Mouse (Mus musculus): ENCODE results near the gene Pde4b. TPM values are rescaled to one million over a fixed set of nuclear protein-coding genes. Genes with fewer than 3 reads are reported as not detected.

Gene Pde4b
- polyA plus RNA-seq, 1 experiment = 2.7 TPM

DNA sequence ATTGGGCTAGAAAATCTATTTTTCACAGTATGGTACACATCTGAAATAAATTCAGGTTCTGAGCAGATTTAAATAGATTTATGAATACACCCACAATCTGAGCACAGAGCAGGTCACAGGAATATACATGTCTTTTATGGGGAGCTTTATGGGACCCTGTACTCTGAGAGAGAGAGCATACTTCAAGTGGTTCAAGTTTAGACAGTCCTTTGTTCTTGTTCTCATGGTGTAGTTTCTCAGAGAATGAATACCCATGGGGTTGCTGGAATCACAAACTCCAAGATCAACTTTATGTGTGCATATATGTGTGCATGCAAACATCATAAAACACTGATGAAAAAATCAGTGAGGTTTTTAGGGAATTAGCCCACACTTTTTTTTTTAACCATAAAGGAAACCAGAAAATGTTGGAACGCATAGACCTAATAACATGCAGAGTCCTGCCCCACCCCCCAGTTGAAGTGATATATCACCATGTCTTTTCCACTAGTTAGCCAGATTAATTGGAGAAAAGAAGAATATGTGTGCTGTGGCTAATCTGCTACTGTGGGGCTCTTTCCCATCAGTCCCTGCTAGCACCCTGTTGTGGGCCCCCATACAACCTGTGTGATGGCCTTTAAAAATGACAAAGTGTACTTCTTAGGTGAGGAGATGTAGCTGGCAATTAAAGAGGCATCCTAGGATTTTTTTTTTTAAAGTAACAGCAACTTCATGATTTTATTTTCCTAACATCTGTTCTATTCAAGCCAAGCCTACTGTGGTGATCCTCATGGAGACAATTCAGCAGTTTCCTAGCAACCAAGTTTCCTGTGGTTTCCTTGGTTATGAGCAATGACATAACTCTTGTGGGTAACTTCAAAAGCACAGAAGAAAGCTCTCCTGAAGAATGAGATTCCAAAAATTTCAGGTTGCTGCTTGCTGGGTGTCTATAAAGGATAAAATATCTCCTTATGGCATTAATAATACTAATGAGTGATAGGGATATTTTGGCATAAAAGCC is 264.4 kb downstream of the Pde4b start:
- no peaks in the 10 kb centered on the region for H3K79me2 ChIP-seq (ENCODE audit: control insufficient read depth, insufficient read depth)
- no peaks in the 10 kb centered on the region for H3K79me3 ChIP-seq (ENCODE audit: low read depth)
- TF ChIP-seq MAX (IDR thresholded peaks at IDR 0.05) (no peak), MYOD1 (IDR thresholded peaks at IDR 0.05; ENCODE audit: control insufficient read depth, insufficient read length, low read depth) (no peak)
- H3K27me3 ChIP-seq (ENCODE audit: control insufficient read depth, insufficient read depth, insufficient read length) = no peaks in the 10 kb centered on the region
- no peak overlapping the region for H3ac ChIP-seq (ENCODE audit: control insufficient read depth, insufficient read length, low read depth)
- no peak overlapping the region for H3K4me3 ChIP-seq (ENCODE audit: insufficient read depth, poor library complexity, severe bottlenecking)
- no peaks in the 10 kb centered on the region for H3K36me3 ChIP-seq (ENCODE audit: control insufficient read depth, insufficient read depth)

DNA sequence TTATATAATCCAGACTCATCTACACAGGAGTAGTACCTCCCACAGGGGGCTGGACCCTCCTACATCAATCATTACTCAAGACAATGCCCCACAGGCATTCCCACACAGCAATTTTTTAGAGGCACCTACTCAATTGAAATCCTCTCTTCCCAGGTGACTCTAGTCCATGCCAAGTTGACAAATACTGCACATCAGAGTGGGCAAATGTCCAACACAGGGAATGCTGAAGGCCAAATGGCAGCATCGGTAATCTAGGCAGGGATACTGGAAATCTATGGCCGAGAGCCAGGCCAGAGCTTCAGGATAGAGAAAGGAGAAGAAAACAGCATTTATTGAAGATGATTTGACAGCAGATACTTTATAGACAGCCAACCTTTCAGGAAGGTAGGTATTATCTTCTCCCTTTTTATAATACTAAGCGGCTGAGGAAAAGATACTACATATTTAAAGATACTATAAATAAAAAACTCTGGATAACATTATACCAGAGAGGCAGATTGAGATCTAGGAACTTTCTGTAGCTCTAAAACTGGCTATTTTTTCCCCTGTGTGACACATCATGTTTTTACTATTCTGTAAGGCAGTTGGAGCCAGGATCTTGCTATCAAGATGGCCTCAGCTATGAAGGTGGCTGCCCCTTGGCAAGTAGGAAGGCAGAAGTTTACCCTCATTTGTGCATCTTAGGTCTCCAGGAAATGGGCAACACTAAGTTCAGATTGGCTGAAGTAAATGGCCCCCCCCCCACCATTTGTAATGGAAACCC is 266.5 kb downstream of the Pde4b start:
- H3K79me2 ChIP-seq (ENCODE audit: control insufficient read depth, insufficient read depth) = no peaks in the 10 kb centered on the region
- H3ac ChIP-seq (ENCODE audit: control insufficient read depth, insufficient read length, low read depth) = no peak overlapping the region
- no peaks in the 10 kb centered on the region for H3K79me3 ChIP-seq (ENCODE audit: low read depth)
- TF ChIP-seq CEBPB (IDR thresholded peaks at IDR 0.05; ENCODE audit: low read depth) = no peak
- TF ChIP-seq CTCF (IDR thresholded peaks at IDR 0.05; ENCODE audit: control insufficient read depth, insufficient read depth, insufficient read length) = no peak
- H3K4me3 ChIP-seq (ENCODE audit: insufficient read depth, poor library complexity, severe bottlenecking) = no peak overlapping the region
- H3K27me3 ChIP-seq (ENCODE audit: control insufficient read depth, insufficient read depth, insufficient read length) = no peaks in the 10 kb centered on the region
- no peaks in the 10 kb centered on the region for H3K36me3 ChIP-seq (ENCODE audit: control insufficient read depth, insufficient read depth)

GRCm38 (mm10) chr4:102368105-102368735 is 280.9 kb downstream of the Pde4b start:
- H3K36me3 ChIP-seq (ENCODE audit: control insufficient read depth, insufficient read depth) = no peaks in the 10 kb centered on the region
- no peaks in the 10 kb centered on the region for H3K79me3 ChIP-seq (ENCODE audit: low read depth)
- H3K79me2 ChIP-seq (ENCODE audit: control insufficient read depth, insufficient read depth) = no peaks in the 10 kb centered on the region
- no peak for TF ChIP-seq MYOD1 (IDR thresholded peaks at IDR 0.05; ENCODE audit: control insufficient read depth, insufficient read length, low read depth)
- no peak for TF ChIP-seq MAX (IDR thresholded peaks at IDR 0.05)
- no peak for TF ChIP-seq FOSL1 (IDR thresholded peaks at IDR 0.05; ENCODE audit: insufficient read depth, low read length, poor library complexity, severe bottlenecking)
- no peak for TF ChIP-seq CTCF (IDR thresholded peaks at IDR 0.05; ENCODE audit: control insufficient read depth, insufficient read depth, insufficient read length)
- TF ChIP-seq MYOG (IDR thresholded peaks at IDR 0.05; ENCODE audit: control insufficient read depth, extremely low read depth, insufficient read length) = no peak
- no peak for TF ChIP-seq USF1 (IDR thresholded peaks at IDR 0.05; ENCODE audit: low read depth)
- no peak for TF ChIP-seq CEBPB (IDR thresholded peaks at IDR 0.05; ENCODE audit: low read depth)
- no peak overlapping the region for H3K4me3 ChIP-seq (ENCODE audit: insufficient read depth, poor library complexity, severe bottlenecking)
- no peak overlapping the region for H3ac ChIP-seq (ENCODE audit: control insufficient read depth, insufficient read length, low read depth)
- H3K27me3 ChIP-seq (ENCODE audit: control insufficient read depth, insufficient read depth, insufficient read length) = no peaks in the 10 kb centered on the region

GRCm38 (mm10) chr4:102374614-102375013 is 287.3 kb downstream of the Pde4b start:
- H3ac ChIP-seq (ENCODE audit: control insufficient read depth, insufficient read length, low read depth) = no peak overlapping the region
- H3K79me3 ChIP-seq (ENCODE audit: low read depth) = no peaks in the 10 kb centered on the region
- TF ChIP-seq USF1 (IDR thresholded peaks at IDR 0.05; ENCODE audit: low read depth) = no peak
- TF ChIP-seq MYOD1 (IDR thresholded peaks at IDR 0.05; ENCODE audit: control insufficient read depth, insufficient read length, low read depth) = no peak
- peak; percentile 27 for TF ChIP-seq CEBPB (IDR thresholded peaks at IDR 0.05; ENCODE audit: low read depth)
- TF ChIP-seq MYOG (IDR thresholded peaks at IDR 0.05; ENCODE audit: control insufficient read depth, extremely low read depth, insufficient read length) = no peak
- TF ChIP-seq FOSL1 (IDR thresholded peaks at IDR 0.05; ENCODE audit: insufficient read depth, low read length, poor library complexity, severe bottlenecking) = no peak
- TF ChIP-seq CTCF (IDR thresholded peaks at IDR 0.05; ENCODE audit: control insufficient read depth, insufficient read depth, insufficient read length) = no peak
- TF ChIP-seq MAX (IDR thresholded peaks at IDR 0.05) = no peak
- no peaks in the 10 kb centered on the region for H3K27me3 ChIP-seq (ENCODE audit: control insufficient read depth, insufficient read depth, insufficient read length)
- no peaks in the 10 kb centered on the region for H3K79me2 ChIP-seq (ENCODE audit: control insufficient read depth, insufficient read depth)
- no peak overlapping the region for H3K4me3 ChIP-seq (ENCODE audit: insufficient read depth, poor library complexity, severe bottlenecking)
- no peaks in the 10 kb centered on the region for H3K36me3 ChIP-seq (ENCODE audit: control insufficient read depth, insufficient read depth)

GRCm38 (mm10) chr4:102382763-102383505 is 295.6 kb downstream of the Pde4b start:
- no peaks in the 10 kb centered on the region for H3K27me3 ChIP-seq (ENCODE audit: control insufficient read depth, insufficient read depth, insufficient read length)
- no peaks in the 10 kb centered on the region for H3K79me2 ChIP-seq (ENCODE audit: control insufficient read depth, insufficient read depth)
- no peak overlapping the region for H3ac ChIP-seq (ENCODE audit: control insufficient read depth, insufficient read length, low read depth)
- TF ChIP-seq MYOD1 (IDR thresholded peaks at IDR 0.05; ENCODE audit: control insufficient read depth, insufficient read length, low read depth) = no peak
- no peak for TF ChIP-seq CTCF (IDR thresholded peaks at IDR 0.05; ENCODE audit: control insufficient read depth, insufficient read depth, insufficient read length)
- no peak overlapping the region for H3K4me3 ChIP-seq (ENCODE audit: insufficient read depth, poor library complexity, severe bottlenecking)
- H3K36me3 ChIP-seq (ENCODE audit: control insufficient read depth, insufficient read depth) = no peaks in the 10 kb centered on the region
- H3K79me3 ChIP-seq (ENCODE audit: low read depth) = no peaks in the 10 kb centered on the region

Measured in C2C12 (cell line).